Mouse (Mus musculus): ENCODE results near the gene Cwc15.
"Not testable (repeated sequence)": the region's sequence is repeated elsewhere in the genome, so short reads cannot be mapped to it uniquely, and the experiment has no call there.

Cwc15 gene
- long read RNA-seq, experiment 1, transcript Cwc15-202 (7 exons, 831 nt): minor isoform, 13 of 106 reads
- long read RNA-seq, experiment 1, transcript Cwc15-201 (7 exons, 1,111 nt): major isoform, 84 of 106 reads
- long read RNA-seq, experiment 1, partial matches to known transcripts: 5 of 106 reads
- long read RNA-seq, experiment 1, other reads (novel, unspliced or antisense): 4 of 106 reads
- long read RNA-seq, experiment 2, transcript Cwc15-201 (7 exons, 1,111 nt): major isoform, 84 of 126 reads
- long read RNA-seq, experiment 2, transcript Cwc15-202 (7 exons, 831 nt): minor isoform, 9 of 126 reads
- long read RNA-seq, experiment 2, partial matches to known transcripts: 23 of 126 reads
- long read RNA-seq, experiment 2, other reads (novel, unspliced or antisense): 10 of 126 reads

DNA sequence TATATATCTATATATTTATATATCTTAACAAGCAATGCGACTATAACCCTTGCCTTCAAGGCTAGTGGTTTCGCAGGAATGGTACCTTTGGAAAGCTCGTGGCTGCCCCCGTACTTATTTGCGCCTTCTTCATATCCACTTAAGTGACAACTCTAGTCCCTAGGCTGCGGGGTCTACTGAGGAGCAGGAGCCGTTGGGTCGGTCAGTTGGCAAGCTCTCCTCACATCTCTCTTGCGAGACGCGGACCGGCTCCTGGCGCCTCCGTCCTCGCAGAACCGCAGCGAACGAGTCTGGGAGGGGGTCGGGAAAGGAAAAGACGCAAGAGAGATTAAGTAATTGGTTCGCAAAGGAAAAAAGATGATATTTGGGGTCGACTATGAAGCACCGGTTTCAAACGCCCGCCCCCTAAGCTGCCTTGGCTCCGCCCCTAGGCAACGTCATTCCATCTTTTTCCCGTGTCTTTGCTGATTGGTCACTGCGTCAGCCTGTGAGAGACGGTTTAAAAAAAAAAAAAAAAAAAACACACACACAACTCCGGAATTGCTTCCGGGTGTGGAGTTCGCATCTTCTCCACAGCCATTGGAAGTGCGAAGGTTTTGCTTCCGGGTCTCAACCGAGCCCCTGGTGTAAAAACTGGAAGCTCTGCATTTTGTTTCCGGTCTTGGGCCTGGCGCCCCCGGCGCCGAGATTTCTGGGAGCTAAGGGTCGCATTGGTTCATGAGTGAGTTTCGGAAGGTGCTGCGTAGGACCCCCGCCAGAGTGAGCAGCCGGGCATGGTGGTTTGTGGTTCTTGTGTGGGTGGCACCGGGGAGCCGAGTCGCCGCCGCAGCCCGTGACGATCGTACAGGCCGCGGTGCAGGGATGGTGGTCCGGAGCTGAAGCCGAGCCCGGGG is at the start of gene Cwc15, which contains the start of gene Kdm4d:
Gene Cwc15, plus strand, starts transcription at position 595 of the 893 bp plus-strand sequence.
Gene Kdm4d, minus strand, starts transcription at position 460 of the 893 bp plus-strand sequence.
- intact Hi-C loops (cut with DNase I): no loop called here

DNA sequence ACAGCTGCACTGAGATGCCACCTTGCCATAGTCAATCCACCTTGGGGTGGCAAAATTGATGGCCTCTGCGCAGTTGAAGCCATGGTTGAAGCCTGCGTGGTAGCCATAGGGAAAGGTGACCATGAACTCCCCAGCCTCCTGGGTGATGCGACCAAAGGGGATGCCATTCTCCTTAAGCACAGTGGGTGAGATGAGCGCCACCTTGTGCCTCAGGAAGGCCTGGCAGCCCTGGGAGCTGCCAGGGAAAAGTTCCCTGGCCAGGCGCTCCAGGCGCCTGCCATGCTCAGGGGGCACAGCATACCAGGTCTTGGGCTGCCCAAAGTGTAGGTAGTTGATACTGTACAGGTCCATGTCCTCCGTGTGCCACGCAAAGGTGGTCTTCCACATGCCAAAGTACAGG is 49.3 kb upstream of the Cwc15 start:
- intact Hi-C loops (cut with DNase I): not testable (repeated sequence)

DNA sequence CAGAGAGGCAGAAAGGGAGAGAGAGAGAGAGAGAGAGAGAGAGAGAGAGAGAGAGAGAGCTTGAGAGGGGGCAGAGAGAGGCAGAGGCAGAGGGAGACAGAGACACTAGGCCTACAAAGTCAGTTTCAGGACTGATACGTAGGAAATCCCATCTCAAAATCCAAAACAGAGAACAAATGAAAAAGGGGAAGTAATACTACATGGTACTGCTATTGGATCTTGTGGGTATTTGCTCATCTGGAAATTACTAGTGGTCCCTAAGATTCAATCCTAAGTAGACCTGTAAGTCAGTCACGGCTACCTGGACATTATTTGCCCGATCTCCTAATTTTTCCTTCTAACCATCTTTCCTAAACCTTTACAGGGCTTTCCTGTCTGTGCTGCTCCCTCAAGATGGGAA is 44.1 kb upstream of the Cwc15 start:
- intact Hi-C loops (cut with DNase I): no loop called here

DNA sequence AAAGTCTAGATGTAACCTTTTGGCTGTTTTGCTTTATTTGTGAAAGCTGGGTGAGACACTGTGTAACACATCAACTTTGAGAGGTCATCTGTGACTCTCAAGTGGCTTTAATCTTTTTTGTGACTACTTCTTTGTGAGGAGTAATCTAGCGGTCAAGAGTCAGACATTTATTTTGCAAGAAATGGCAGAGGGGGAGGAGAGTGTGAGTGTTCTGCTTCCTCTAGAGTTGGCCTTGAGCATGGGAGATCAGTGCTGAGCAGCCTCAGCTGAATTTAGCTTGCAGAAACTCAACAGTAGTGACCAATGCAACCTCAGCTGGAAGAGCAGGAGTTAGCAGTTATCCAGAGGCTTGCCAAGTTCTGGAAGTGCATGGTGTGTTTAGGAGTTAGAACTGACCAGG is 37.9 kb upstream of the Cwc15 start:
- intact Hi-C loops (cut with DNase I): not testable (repeated sequence)

DNA sequence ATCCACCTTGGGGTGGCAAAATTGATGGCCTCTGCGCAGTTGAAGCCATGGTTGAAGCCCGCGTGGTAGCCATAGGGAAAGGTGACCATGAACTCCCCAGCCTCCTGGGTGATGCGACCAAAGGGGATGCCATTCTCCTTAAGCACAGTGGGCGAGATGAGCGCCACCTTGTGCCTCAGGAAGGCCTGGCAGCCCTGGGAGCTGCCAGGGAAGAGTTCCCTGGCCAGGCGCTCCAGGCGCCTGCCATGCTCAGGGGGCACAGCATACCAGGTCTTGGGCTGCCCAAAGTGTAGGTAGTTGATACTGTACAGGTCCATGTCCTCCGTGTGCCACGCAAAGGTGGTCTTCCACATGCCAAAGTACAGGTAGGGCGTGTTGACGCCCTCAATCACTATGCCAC is 36.7 kb upstream of the Cwc15 start:
- intact Hi-C loops (cut with DNase I): not testable (repeated sequence)

DNA sequence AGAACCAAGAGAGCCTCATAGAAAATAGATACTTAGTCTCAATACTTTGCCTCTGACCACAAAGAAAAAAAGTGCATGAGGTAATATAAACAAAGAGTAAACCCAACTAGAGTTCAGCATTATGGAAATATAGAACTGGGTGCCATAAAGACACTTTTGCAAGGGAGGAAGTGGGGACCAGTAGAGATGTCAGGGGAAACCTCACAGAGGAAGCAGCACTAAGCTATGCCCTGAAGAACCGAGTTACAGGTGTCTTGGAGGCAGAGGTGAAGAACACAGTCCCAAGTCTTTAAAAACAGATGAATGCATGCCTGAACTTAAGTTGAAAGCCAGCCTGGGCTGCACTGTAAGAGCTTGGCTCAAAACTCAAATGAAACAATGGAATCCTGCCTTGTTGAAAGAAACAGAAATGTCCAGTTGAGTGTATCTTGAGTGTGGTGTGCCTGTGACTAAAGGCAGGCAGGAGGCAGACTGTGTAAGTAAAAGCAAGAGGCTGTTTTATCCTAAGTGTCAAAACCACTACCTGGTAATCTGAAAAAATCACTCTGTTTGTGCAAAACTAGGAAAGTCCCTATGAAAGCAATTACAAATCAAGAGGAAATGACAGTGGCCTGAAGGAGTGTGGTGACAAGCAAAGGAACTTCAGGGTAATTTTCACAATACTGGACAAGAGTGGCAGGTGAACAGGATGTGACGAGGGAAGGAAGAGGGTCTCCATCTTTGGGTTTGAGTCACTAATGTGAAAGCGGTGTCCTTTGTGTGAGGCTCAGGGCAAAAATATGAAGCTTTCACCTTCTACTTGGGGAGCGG is 1.3 kb upstream of the Cwc15 start:
- intact Hi-C loops (cut with DNase I): no loop called here

DNA sequence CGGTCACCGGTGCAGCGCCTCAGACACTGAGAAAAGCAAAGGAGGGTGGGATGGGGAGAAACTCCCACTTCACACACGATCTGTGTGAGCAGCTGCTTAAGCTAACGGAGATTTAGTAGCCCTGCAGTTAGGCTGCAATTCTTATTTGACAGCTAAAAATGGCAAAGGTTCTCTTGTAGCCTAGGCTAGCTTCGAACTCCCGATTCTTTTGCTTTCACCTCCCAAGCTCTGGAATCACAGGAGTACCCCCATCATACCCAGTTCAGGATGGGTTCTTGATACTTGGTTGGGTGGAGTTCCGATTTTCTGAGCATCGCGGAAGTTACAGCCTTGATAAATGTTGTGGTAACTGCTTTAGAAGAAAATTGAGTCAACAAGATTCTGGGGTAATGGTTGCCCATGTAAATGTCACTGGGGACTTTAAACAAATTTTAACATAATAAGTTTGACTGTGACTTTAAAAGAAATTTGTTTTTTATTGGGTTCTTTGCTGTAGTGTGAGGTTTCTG is 553 bp downstream of the Cwc15 start:
- intact Hi-C loops (cut with DNase I): no loop called here

DNA sequence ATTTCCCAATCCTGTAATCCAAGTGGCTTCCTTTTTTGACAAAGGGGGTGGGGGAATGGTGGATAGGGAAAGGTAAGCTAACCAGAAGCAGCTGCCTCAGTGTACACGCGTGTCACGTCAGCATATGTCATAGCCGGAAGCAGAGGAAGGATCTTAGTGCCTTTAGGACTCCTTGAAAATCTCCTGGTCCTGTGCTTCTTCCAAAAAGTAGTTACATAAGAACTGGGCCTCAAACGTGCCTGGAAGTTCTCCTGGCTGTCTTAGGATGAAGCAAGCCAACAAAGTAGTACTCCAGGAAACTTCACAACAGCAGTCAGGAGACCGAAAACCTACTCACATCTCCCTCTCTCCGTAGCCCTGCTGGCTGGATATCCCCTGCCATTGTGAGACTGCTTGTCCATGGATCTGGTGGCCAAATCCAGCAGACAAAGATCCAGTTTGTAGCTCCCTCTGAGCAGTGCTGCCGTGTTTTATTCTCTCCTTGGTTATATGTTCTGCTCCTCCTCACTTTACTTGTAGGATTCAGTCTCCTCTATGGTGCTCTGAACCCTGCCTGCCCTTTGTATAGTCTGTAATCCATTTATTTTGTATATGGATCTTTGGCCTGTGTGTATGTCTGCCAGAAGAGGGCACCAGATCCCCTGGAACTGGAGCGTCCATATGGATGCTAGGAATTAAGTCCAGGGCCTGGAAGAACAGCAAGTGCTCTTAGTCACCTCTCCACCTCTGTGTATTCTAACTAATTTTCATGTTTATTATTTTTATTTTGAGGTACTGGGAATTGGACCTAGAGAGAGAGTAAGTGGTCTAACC is 12.4 kb downstream of the Cwc15 start:
- intact Hi-C loops (cut with DNase I): loop anchor here (2.0 kb wide), 1 partner anchor 186 kb away; no protein-coding TSS in a partner anchor

DNA sequence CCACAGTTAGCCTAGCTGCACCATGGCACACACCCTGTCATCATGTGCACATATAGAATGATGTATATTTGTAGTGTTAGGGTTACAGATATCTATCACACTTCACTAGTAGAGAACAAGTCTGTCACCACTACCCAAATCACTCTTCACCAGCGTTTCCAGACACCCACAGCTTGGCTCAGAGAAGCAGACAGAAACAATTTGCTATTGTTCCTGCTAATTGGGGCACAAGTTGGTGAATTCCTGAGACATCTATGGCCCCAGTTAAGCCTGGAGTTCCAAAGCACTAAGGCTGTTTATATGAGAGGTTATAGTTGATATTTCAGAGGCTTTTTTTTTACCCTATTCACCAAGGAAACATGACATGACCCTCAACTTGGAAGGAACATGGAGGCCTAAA is 16.9 kb downstream of the Cwc15 start:
- intact Hi-C loops (cut with DNase I): no loop called here

DNA sequence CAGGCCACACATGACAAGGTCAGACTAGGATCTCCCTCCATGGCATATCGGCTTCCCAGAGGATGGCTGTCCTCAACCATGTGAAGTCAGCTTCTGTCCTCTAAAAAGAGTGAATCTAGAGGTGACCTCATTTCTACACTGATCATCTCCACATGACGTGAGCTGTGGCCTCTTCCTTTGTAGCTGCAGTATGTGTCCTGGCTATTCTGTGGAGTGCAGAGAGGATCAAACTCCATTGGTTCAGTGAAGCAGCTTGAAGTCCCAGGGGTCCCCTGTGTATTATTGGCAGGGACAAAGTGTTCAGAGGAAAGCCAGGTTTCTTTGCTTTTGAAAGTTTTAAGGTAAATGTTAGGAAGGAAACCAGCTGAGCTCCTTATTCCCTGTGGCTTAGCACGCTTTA is 17.7 kb downstream of the Cwc15 start:
- intact Hi-C loops (cut with DNase I): no loop called here

DNA sequence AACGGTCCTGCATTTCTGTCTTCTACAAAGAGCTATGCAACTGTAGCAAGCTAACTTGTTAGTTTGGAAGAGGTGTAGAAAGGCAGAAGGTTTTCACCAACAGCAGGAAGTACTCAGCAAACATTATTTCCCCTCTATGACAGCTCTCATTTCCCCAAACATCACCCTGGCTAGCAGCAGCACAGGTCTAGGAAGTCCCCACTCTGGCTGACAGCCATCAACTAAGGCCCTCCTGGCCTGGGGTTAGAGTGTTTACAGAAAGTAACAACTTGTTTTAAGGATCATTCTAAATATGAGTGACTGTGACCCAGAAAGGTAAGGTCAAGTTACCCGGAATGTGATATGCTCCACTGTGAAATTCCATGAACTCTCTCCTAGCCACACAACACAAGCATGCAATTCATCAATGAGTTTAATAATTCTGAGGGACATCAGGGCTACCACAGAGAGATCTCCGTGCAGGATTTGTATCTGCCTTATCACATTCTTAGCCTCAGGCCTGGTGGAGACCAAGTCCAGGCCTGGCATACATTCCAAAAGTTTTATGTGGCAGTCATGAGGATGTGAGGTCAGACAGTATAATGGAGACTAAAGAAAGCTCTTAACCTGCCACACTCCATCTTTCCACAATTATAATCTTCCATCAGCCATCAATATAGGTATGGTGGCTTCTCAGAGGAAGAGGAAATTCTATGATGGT is 20.7 kb downstream of the Cwc15 start:
- intact Hi-C loops (cut with DNase I): loop anchor here (10.0 kb wide), 1 partner anchor 244 kb away; no protein-coding TSS in a partner anchor

DNA sequence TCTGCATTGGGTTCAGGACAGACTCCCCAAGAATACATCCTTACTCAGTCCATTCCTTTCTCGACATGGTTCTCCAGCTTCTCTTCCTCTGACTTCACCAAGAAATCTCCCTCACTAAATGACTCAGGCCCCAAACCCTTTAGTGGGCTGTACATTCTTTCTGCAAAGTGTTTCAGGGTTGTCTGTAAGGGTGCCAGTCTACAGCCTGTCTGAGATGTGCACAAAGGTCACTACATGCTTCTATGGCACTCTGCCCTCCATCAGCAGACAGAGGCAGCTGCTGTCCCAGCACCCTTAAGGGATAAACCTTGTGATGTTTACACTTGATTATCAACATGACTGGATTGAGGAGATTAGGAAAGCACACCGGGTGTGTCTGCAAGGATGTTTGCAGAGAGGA is 21.3 kb downstream of the Cwc15 start:
- intact Hi-C loops (cut with DNase I): loop anchor here (10.0 kb wide), 1 partner anchor 243 kb away; no protein-coding TSS in a partner anchor

DNA sequence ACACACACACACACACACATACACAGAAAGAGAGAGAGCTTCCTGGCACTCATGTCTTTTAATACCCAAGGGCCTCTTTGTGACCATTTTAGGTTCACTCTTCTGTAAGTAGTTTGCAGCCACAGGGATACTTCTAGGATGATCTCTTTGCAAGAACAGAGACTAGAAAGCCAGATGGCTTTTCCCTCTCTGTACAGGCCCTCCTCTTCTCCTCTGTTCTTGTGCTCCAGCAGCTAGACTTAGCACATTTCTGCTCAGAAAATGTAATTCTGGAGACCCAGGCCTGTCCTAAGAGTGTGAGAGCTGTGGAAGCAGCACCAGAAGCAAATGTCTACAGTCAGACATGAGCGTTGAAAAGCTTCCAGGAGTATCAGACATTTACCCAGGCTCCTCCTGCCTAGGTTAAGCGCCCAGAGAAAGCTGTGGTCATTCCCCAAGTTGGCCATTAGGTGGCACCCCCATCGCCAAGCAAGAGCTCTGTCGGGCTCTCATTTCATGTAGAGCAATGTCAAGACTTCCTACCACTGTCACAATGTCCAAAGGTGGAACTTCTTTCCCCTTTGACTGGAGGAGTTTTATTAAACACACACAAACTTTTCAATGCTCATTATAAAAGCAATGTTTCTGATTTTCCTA is 23.1 kb downstream of the Cwc15 start:
- intact Hi-C loops (cut with DNase I): loop anchor here (1.0 to 10.0 kb wide), 2 partner anchors 176 to 241 kb away; no protein-coding TSS in a partner anchor

DNA sequence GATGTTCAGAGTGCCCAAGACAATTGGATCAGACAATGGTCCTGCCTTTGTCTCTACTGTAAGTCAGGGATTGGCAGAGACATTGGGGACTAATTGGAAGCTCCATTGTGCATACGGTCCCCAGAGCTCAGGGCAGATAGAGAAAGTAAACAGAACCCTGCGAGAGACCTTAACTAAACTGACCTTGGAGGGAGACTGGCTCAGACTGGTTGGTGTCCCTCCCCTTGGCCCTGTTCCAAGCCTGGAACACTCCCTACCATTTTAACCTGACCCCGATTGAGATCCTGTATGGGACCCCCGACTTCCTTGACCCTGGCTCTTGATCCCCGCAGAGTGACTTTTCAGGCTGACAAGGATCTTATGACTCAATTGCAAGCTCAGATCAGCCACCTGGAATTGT is 29.6 kb downstream of the Cwc15 start:
- intact Hi-C loops (cut with DNase I): no loop called here

DNA sequence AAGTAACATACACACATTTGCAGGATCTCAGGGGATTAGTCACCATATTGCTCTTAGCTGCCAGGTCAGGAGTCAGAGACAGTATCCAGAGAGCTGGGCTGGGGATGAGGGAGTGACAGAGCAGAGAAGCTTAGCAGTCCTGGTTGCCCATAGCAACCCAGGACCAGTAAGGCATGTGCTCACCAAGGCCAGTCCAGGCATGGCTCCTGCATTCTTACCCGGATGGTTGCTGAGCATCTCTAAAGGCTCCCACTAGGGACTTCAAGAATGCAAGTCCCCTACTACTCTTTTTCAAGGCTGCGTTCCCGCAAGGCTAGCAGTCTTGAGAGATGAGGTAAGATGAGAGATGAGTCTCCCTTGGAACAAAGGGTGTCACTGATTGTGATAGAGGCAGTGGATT is 31.9 kb downstream of the Cwc15 start:
- intact Hi-C loops (cut with DNase I): no loop called here

DNA sequence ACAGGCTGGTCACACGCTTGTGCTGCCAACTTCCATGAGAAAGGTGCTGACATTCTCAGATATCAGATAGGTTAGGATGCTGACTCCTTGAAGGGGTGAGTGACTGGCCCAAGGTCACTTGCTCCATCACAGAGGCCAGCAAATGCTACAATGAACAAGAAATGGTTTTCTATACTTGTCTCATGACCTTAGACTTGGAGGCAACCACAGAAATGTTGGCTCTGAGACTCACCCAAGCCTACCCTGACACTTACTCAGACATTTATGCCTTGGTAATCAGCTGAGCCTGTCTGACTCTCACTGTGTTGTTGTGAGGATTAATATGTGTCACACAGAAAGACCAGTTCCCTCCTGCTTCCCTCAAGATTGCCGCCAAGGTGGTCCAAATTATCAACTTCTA is 33.2 kb downstream of the Cwc15 start:
- intact Hi-C loops (cut with DNase I): no loop called here

DNA sequence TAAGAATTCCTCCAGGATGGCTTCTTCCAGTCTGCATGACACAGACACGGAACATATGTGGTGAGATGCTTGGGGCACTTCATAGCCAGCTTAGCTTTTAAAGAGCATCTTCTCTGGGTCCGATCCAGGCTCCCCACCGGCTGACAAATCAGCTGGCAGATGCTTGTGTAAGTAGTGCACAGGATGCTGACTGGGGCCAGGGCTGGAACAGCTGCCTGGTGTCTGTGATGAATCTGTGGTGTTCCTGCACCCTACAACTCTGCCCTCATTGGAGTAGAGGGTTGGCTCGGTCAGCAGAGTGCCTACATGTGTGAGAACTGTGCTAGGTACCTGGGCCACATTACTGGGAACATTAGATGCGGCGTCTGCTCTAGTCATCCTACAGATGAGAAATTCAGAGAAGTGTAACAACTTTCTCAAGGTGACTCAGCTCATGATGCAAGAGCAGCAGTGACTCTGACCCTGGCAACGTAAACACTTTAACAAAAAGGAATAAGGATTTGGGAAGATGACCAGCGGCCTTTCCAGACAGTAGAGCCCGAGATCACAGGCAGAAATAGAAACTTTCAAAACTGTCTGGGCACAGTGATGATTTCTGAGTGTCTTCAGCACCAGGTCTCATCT is 34.5 kb downstream of the Cwc15 start:
- intact Hi-C loops (cut with DNase I): no loop called here

DNA sequence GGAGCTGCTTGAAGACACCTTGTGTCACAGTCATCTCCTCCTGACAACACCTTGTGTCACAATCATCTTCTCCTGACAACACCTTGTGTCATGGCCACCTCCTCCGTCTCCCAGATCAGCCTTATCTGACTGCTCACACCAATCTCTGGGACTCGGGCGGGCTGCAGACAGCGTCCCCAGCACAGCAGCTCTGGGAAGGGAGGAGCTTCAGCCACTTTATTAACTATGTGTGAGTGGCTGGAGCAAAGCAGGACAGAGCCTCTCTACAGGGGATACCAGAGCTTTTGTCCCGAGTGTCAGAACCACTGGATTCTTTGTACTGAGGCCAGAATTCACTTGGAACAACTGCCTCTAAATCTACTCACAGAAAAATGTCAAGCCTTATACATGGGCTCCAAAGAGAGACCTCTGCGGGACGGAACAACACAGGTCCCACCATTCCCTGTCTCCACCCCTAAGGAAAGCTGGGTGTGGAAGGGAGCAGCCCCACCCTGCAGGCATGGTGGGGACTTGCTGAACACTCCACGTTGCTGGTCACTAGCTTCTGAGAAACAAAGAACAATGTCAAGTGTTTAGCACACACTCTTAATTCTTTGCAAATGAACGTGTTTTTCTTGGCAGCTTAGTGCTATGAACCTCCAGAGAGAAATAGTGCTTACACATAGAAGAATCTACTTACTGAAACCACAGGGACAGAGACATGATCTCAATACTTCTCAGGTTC is 43.8 kb downstream of the Cwc15 start:
- intact Hi-C loops (cut with DNase I): no loop called here

Measured in adrenal gland (tissue).